ENCODE assay signal across 16 mouse cellular contexts in genomic region chr14:54480673-54481072, GRCm38 (mm10). TPM values are rescaled to one million over a fixed set of nuclear protein-coding genes. Genes with fewer than 3 reads are reported as not detected.
DNase-seq lines count a peak whose midpoint lies in the region; ATAC-seq and TF ChIP-seq lines count a peak whose summit lies in the region.
"Had no signal": no experiment of that assay in that cellular context is flagged by ENCODE, and none has a peak within 500 bp of the region (broad histone marks: within the 10 kb centered on the region; RNA-seq: fewer than 3 reads in every experiment).

No protein-coding gene starts in this region.

- H3K79me2 ChIP-seq in C2C12 (ENCODE audit: control insufficient read depth, insufficient read depth), result peaks cover 10% of the 10 kb centered on the region

- H3K27ac ChIP-seq in thymus, adult 2 months (ENCODE audit: control insufficient read depth, insufficient read depth, low read length), result peak overlapping the region; percentile 85
- H3K27ac ChIP-seq: embryonic facial prominence, embryonic 13.5 days; hindbrain, embryonic 14.5 days; left cerebral cortex, adult 2 months had no signal

- H3ac ChIP-seq in C2C12 (ENCODE audit: control insufficient read depth, insufficient read length, low read depth), result peak overlapping the region; percentile 32

- TF ChIP-seq POLR2A in brain, embryonic 14.5 days (IDR thresholded peaks at IDR 0.05; ENCODE audit: borderline replicate concordance, extremely low read depth, insufficient read depth, insufficient read length, poor library complexity, severe bottlenecking), result no peak
- 0 out of 2 replicates have a peak, but pooled peaks have one; percentile 17 for TF ChIP-seq POLR2A in thymus, adult 2 months (IDR thresholded peaks at IDR 0.05; ENCODE audit: control insufficient read depth, extremely low read depth, insufficient read depth, low read length, poor library complexity)

- WGBS in thymus, adult 2 months, result 61% methylated on average over 6 of the region's 6 CpGs

- DNase-seq in left cerebral cortex, postnatal 4 days, result peak; percentile 25
- DNase-seq in left cerebral cortex, postnatal 10 days (ENCODE audit: extremely low spot score in 1 of 2, low spot score in 2 of 2), result no peak
- DNase-seq in brain, embryonic 14.5 days (ENCODE audit: low read depth), result peak; percentile 8
- peak; percentile 42 for DNase-seq in thymus, adult 2 months
- DNase-seq in lung, postnatal 4 days, result no peak
- no peak for DNase-seq in Muller cell, postnatal 12 days (ENCODE audit: inconsistent ontology term)
- DNase-seq: cerebellum, adult 18-20 months; kidney, adult 2 months; lung, adult 18-20 months; lung, postnatal 36 days; midbrain, embryonic 14.5 days had no signal

- no peak for TF ChIP-seq CTCF in C2C12 (IDR thresholded peaks at IDR 0.05; ENCODE audit: control insufficient read depth, insufficient read depth, insufficient read length)
- TF ChIP-seq CTCF in brain, embryonic 14.5 days (IDR thresholded peaks at IDR 0.05; ENCODE audit: borderline replicate concordance, extremely low read depth, insufficient read depth, insufficient read length), result no peak
- no peak for TF ChIP-seq CTCF in thymus, adult 2 months (IDR thresholded peaks at IDR 0.05; ENCODE audit: borderline replicate concordance, control insufficient read depth, extremely low read depth, insufficient read depth, low read length, poor library complexity)

- no peak for ATAC-seq in megakaryocyte, adult 5-6 weeks (ENCODE audit: poor library complexity, severe bottlenecking)

- intact Hi-C loops in left cerebral cortex, postnatal 4 days (cut with DNase I), result no loop called here
- intact Hi-C loops in left cerebral cortex, postnatal 10 days (cut with DNase I), result no loop called here

- no peaks in the 10 kb centered on the region for H3K79me3 ChIP-seq in C2C12 (ENCODE audit: low read depth)

- no peaks in the 10 kb centered on the region for H3K36me3 ChIP-seq in C2C12 (ENCODE audit: control insufficient read depth, insufficient read depth)
- H3K36me3 ChIP-seq in thymus, adult 2 months (ENCODE audit: control insufficient read depth, insufficient read depth, low read length), result no peaks in the 10 kb centered on the region
- H3K36me3 ChIP-seq: embryonic facial prominence, embryonic 13.5 days had no signal

- H3K4me3 ChIP-seq in C2C12 (ENCODE audit: insufficient read depth, poor library complexity, severe bottlenecking), result no peak overlapping the region
- no peak overlapping the region for H3K4me3 ChIP-seq in thymus, adult 2 months (ENCODE audit: control insufficient read depth, insufficient read depth, low read length)
- H3K4me3 ChIP-seq: embryonic facial prominence, embryonic 13.5 days; left cerebral cortex, adult 2 months had no signal

- H3K27me3 ChIP-seq in C2C12 (ENCODE audit: control insufficient read depth, insufficient read depth, insufficient read length), result no peaks in the 10 kb centered on the region
- no peaks in the 10 kb centered on the region for H3K27me3 ChIP-seq in thymus, adult 2 months (ENCODE audit: control insufficient read depth, insufficient read depth, low read length)

- peaks cover 44% of the 10 kb centered on the region for H3K4me1 ChIP-seq in thymus, adult 2 months (replicated peaks; ENCODE audit: control insufficient read depth, insufficient read depth, low read length)

TF ChIP-seq in C2C12, 6 proteins besides CTCF, POLR2A, EP300 and RAD21:
- TF ChIP-seq USF1 (IDR thresholded peaks at IDR 0.05; ENCODE audit: low read depth) (no peak), CEBPB (IDR thresholded peaks at IDR 0.05; ENCODE audit: low read depth) (no peak), MAX (IDR thresholded peaks at IDR 0.05) (no peak), MYOD1 (IDR thresholded peaks at IDR 0.05; ENCODE audit: control insufficient read depth, insufficient read length, low read depth) (no peak), MYOG (IDR thresholded peaks at IDR 0.05; ENCODE audit: control insufficient read depth, extremely low read depth, insufficient read length) (no peak), FOSL1 (IDR thresholded peaks at IDR 0.05; ENCODE audit: insufficient read depth, low read length, poor library complexity, severe bottlenecking) (no peak)

RNA-seq across cellular contexts. Expression of gene Rem2, which starts 4.8 kb away (rescaled TPM):
- total RNA-seq in left cerebral cortex, postnatal 4 days (2021), result 10 to 100 TPM; 15.0 to 17.2 TPM
- 10 to 100 TPM; 14.5 to 16.7 TPM for total RNA-seq in left cerebral cortex, postnatal 10 days (2021)
- polyA plus RNA-seq in C2C12 (2012; fragmentation: generic; extraction: Trizol), result 0.56 TPM
- polyA plus RNA-seq in brain, embryonic 14.5 days (2012; rRNA removed), result 24.7 and 31.3 TPM in 2 replicates
- 0.82 and 1.00 TPM in 2 replicates for polyA plus RNA-seq in thymus, adult 2 months (2012; rRNA removed)
- total RNA-seq in megakaryocyte, adult 5-6 weeks (2015), result not detected in 2 replicates
- not detected in 2 replicates for total RNA-seq in megakaryocyte, adult 5-6 weeks (2017)

RNA-seq across cellular contexts. Expression of gene Lrp10, which starts 16.7 kb away (rescaled TPM):
- total RNA-seq in left cerebral cortex, postnatal 4 days (2021), result 10 to 100 TPM; 39.6 to 39.8 TPM
- total RNA-seq in left cerebral cortex, postnatal 10 days (2021), result 10 to 100 TPM; 27.5 to 34.5 TPM
- 72.8 TPM for polyA plus RNA-seq in C2C12 (2012; fragmentation: generic; extraction: Trizol)
- polyA plus RNA-seq in brain, embryonic 14.5 days (2012; rRNA removed), result 39.6 and 41.5 TPM in 2 replicates
- polyA plus RNA-seq in thymus, adult 2 months (2012; rRNA removed), result 308 and 317 TPM in 2 replicates
- total RNA-seq in megakaryocyte, adult 5-6 weeks (2015), result 29.9 and 31.2 TPM in 2 replicates
- total RNA-seq in megakaryocyte, adult 5-6 weeks (2017), result 46.9 and 51.7 TPM in 2 replicates

RNA-seq across cellular contexts. Expression of gene Prmt5, which starts 36.7 kb away (rescaled TPM):
- total RNA-seq in left cerebral cortex, postnatal 4 days (2021), result 10 to 100 TPM; 93.2 to 99.2 TPM
- total RNA-seq in left cerebral cortex, postnatal 10 days (2021), result 10 to 100 TPM; 88.4 to 93.1 TPM
- polyA plus RNA-seq in C2C12 (2012; fragmentation: generic; extraction: Trizol), result 174 TPM
- 88.7 and 95.5 TPM in 2 replicates for polyA plus RNA-seq in brain, embryonic 14.5 days (2012; rRNA removed)
- polyA plus RNA-seq in thymus, adult 2 months (2012; rRNA removed), result 48.9 and 50.5 TPM in 2 replicates
- total RNA-seq in megakaryocyte, adult 5-6 weeks (2015), result 14.7 and 26.0 TPM in 2 replicates
- 15.3 and 22.6 TPM in 2 replicates for total RNA-seq in megakaryocyte, adult 5-6 weeks (2017)

RNA-seq across cellular contexts. Expression of gene Mmp14, which starts 49.3 kb away (rescaled TPM):
- 10 to 100 TPM; 44.0 to 47.9 TPM for total RNA-seq in left cerebral cortex, postnatal 4 days (2021)
- 10 to 100 TPM; 28.4 to 35.9 TPM for total RNA-seq in left cerebral cortex, postnatal 10 days (2021)
- polyA plus RNA-seq in C2C12 (2012; fragmentation: generic; extraction: Trizol), result 118 TPM
- polyA plus RNA-seq in brain, embryonic 14.5 days (2012; rRNA removed), result 80.4 and 83.8 TPM in 2 replicates
- 76.5 and 89.3 TPM in 2 replicates for polyA plus RNA-seq in thymus, adult 2 months (2012; rRNA removed)
- 0.66 and 1.1 TPM in 2 replicates for total RNA-seq in megakaryocyte, adult 5-6 weeks (2015)
- total RNA-seq in megakaryocyte, adult 5-6 weeks (2017), result 0.61 TPM in 1 of 2 replicates, not detected in the other

RNA-seq across cellular contexts. Expression of gene Mrpl52, which starts 54.0 kb away (rescaled TPM):
- 100 to 1,000 TPM; 147 to 150 TPM for total RNA-seq in left cerebral cortex, postnatal 4 days (2021)
- 100 to 1,000 TPM; 103 to 105 TPM for total RNA-seq in left cerebral cortex, postnatal 10 days (2021)
- 518 TPM for polyA plus RNA-seq in C2C12 (2012; fragmentation: generic; extraction: Trizol)
- 186 and 230 TPM in 2 replicates for polyA plus RNA-seq in brain, embryonic 14.5 days (2012; rRNA removed)
- polyA plus RNA-seq in thymus, adult 2 months (2012; rRNA removed), result 211 and 214 TPM in 2 replicates
- 129 and 145 TPM in 2 replicates for total RNA-seq in megakaryocyte, adult 5-6 weeks (2015)
- 71.4 and 81.6 TPM in 2 replicates for total RNA-seq in megakaryocyte, adult 5-6 weeks (2017)

Comparison
In these comparisons a context has a peak if more than half of its experiments do, and no peak if none do; other contexts are left out.
1. DNase-seq: peak in left cerebral cortex, postnatal 4 days (single experiment), brain, embryonic 14.5 days (single experiment) and thymus, adult 2 months (single experiment); none in left cerebral cortex, postnatal 10 days (0 of 2), lung, postnatal 4 days (0 of 2) and Muller cell, postnatal 12 days (single experiment).
2. RNA of gene Rem2, which starts 4.8 kb away (total RNA-seq): 15.0 to 17.2 TPM in left cerebral cortex, postnatal 4 days and 14.5 to 16.7 TPM in left cerebral cortex, postnatal 10 days; not detected in megakaryocyte, adult 5-6 weeks; every median in the first group is over 10 times any median in the second.